Comparison of ENCODE assay signal across 1 mouse cellular context in genomic region chr8:79711064-79711961, GRCm38 (mm10).
TF ChIP-seq lines count a peak whose summit lies in the region.

TSS of gene Abce1 (minus strand) at chr8:79711740.
TSS of gene Anapc10 (plus strand) at chr8:79711820.

TF ChIP-seq in CH12.LX, 34 proteins besides CTCF, POLR2A, EP300 and RAD21 (continued from another document):
- TF ChIP-seq TBP (conservative IDR thresholded peaks at IDR 0.05; ENCODE audit: low read depth, low read length) = 0 out of 2 replicates have a peak, but pooled peaks have one; percentile 71
- peak; percentile 96 for TF ChIP-seq MAX (IDR thresholded peaks at IDR 0.05; ENCODE audit: low read length)
- peak; percentile 98 for TF ChIP-seq MYC (IDR thresholded peaks at IDR 0.05; ENCODE audit: low read depth, low read length)
- TF ChIP-seq GABPA (IDR thresholded peaks at IDR 0.05; ENCODE audit: insufficient replicate concordance, low read depth, low read length) = peak; percentile 79; the same call in 1 of the 2 replicates
- TF ChIP-seq ETS1 (conservative IDR thresholded peaks at IDR 0.05; ENCODE audit: low read depth, low read length) = peak; percentile 51; the same call in 1 of the 2 replicates
- 0 out of 2 replicates have a peak, but pooled peaks have one; percentile 22 for TF ChIP-seq BHLHE40 (IDR thresholded peaks at IDR 0.05; ENCODE audit: low read depth, low read length)
- TF ChIP-seq MAZ (IDR thresholded peaks at IDR 0.05; ENCODE audit: low read depth, low read length) = peak; percentile 93
- TF ChIP-seq MXI1 (IDR thresholded peaks at IDR 0.05; ENCODE audit: low read depth, low read length) = peak; percentile 91
- peak; percentile 86; the same call in 1 of the 2 replicates for TF ChIP-seq KAT2A (IDR thresholded peaks at IDR 0.05; ENCODE audit: insufficient replicate concordance, low read length)
- no peak for TF ChIP-seq PAX5 (IDR thresholded peaks at IDR 0.05; ENCODE audit: low read length)
- peak; percentile 65; the same call in 1 of the 2 replicates for TF ChIP-seq E2F4 (IDR thresholded peaks at IDR 0.05; ENCODE audit: insufficient replicate concordance, low read depth, low read length)
- TF ChIP-seq HCFC1 (IDR thresholded peaks at IDR 0.05; ENCODE audit: low read depth, low read length) = peak; percentile 92
- TF ChIP-seq ZMIZ1 (IDR thresholded peaks at IDR 0.05; ENCODE audit: low read depth, low read length) = peak; percentile 66; the same call in 1 of the 2 replicates
- no peak for TF ChIP-seq USF2 (conservative IDR thresholded peaks at IDR 0.05; ENCODE audit: low read depth, low read length)
